Mouse (Mus musculus): ENCODE results near the gene Pdzd9.
A peak's percentile ranks its signal among the peaks of the same experiment; 100 is the strongest.

The Pdzd9 gene

DNA sequence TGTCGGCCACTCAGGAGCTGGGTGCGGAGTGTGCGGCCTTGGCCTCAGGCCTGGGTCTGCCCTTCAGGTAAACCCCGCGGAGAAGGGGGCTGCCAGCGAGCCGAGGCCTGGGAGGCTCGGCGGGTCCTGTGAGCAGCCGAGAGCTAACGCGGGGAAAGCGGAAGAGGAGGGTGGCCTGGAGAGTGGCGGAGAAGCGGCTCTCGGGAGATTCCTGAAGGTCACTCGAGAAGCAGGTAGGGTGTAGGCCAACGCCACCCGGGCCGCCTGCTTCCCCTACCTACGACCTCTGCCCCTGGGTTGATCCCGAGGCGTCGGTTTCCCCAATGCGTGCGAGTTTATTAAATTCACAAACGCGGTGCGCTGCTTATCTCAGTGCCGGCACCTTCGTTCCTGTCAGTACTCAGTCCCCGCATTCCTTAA, 34.8 kb downstream of the Pdzd9 start:
- DNase-seq (ENCODE audit: low spot score) = no peak

DNA sequence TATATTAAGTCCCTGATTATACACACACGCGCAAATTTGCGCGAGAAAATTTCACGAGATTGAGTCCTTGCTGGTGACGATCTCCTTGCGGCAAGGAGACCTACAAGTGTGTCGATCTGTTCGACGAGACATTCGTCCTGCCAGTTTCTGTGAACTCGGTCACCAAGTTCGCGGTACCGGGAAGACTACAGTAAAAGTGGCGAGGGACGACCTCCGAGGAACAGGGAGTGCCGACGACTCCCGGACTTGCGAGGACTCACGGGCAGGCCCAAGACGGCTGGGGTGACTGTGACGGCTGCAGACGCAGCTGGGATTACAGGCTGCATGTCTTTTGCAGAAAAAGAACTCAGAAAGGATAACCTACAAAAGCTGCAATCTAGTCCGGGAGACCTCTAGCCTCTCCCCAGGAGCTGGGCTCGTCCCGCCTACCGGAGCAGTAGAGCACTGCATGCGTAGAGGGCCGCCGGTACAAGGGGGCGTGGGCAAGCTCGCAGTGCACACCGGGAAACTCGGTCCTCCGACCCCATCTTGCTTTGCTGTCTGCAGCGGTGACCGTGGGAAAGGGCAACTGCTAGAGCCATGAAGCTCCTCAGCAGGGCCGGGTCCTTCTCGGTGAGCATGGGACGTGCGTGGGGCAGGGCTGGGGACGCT, 35.3 kb downstream of the Pdzd9 start, which contains the start of gene Uqcrc2:
Gene Uqcrc2, plus strand, starts transcription at position 466 of the 651 bp plus-strand sequence.
- peak; percentile 86 for DNase-seq (ENCODE audit: low spot score)

DNA sequence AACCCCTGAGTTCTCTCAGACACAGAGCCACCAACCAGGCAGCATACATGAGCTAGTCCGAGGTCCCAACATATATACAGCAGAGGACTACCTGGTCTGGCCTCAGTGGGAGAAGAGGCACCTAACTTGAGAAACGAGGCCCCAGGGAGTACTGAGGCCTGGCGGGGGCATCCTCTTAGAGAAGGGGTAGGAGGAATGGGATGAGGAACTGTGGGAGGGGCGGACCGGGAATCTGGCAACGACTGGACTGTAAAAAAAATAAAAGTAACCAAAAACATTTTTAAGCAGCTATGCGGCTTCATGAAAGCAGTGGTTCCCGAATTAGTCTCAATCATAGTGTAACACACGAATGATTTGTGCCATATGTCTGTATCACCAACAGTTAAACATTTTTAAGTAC, 35.8 kb downstream of the Pdzd9 start:
- DNase-seq (ENCODE audit: low spot score) = no peak

DNA sequence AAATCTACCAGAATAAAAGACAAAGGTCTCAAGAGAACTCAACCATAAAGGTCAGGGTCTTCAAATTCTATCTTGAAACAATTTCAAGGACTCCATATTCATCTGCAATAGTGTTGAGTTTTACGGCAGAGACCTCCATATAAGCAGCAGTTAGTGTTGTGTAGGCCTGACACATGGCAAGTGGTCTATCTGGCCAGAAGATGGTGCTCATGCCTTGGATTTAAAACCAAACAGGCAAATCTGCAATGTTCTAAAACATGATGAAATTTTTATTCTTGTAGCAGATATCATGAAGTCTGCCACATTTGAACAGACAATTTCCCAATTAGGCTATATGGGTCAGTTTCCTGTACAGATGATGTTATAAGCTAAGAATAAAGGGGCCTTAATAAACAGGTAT, 37.6 kb downstream of the Pdzd9 start:
- DNase-seq (ENCODE audit: low spot score) = no peak

DNA sequence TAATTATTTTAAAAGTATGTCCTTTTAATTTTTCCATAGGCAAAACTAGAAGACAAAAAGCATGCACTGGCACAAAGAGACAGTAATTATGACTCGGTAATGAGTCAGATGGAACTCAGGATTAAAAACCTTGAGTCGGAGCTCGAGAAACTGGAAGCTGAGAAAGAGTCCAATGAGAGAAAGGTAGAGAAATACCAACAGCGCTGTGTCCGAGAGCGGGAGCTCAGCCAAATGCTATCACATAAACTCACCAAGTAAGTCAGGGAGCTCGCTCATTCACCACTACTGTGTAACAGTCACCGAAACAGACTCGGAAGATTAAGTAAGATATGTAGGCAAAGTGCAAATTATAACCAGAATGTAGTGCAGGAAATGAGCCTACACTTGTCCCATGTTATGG, 49.3 kb downstream of the Pdzd9 start:
- DNase-seq (ENCODE audit: low spot score) = no peak

DNA sequence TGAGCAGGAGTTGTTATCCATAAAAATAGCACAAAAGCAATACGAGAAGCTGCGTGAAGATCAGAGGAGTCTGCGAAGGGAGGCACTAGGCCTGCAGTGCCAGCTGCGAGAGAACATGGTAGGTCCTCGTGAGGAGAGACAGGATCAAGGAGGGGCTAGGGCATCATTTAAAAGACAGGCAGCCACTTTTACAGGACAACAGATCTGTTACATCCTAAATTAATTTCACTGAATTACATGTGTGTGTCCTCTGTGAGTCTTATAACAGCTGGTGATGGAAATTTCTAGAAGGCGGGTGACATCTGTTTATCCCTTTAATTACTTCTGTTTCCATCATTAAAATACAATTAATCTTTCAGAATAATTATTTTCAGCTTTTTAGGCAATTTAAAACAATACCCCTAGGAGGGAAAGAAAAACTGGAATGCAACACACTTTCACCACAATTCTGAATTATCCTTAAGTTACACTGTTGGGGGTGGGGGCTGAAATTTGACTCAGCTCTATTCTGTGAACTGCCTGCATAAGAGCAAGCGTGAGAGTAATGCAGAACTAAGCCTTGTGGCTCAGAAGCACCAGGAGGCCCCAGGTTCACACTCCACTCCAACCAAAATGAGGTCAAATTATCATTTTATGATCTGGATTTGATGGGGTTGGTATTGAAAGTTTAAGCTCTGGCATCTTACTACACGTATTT, 49.9 kb downstream of the Pdzd9 start:
- DNase-seq (ENCODE audit: low spot score) = no peak

Measured in ovary, postnatal 36 days (tissue).